Mouse (Mus musculus) midbrain, embryonic 12.5 days (tissue): Measurements from ENCODE around the gene Nrg4. TPM values are rescaled to one million over a fixed set of nuclear protein-coding genes. Genes with fewer than 3 reads are reported as not detected.

Source experiments
- ATAC-seq: fragments of 200-750 bp; cut with Nextera tagmentation; 2 replicates; pipeline ENCODE4 v1.8.0; 2017; ENCODE audit warnings: low read depth, moderate TSS enrichment, moderate library complexity; ENCODE audit not compliant: low FRiP score
- H3K27ac ChIP-seq: fragments of 300-500 bp; sonication (generic); replicated peaks from 2 replicates; pipeline ENCODE4 v1.5.1; 2016; ENCODE audit warnings: mild to moderate bottlenecking
- H3K27me3 ChIP-seq: fragments of 300-500 bp; sonication (generic); 2 replicates; pipeline ENCODE4 v1.6.1; 2016; ENCODE audit warnings: mild to moderate bottlenecking
- H3K36me3 ChIP-seq: fragments of 300-500 bp; sonication (generic); 2 replicates; pipeline ENCODE4 v1.6.1; 2016
- H3K4me1 ChIP-seq: fragments of 300-500 bp; sonication (generic); 2 replicates; pipeline ENCODE4 v1.6.1; 2016
- H3K4me2 ChIP-seq: fragments of 300-500 bp; sonication (generic); replicated peaks from 2 replicates; pipeline ENCODE4 v1.6.1; 2016; ENCODE audit warnings: mild to moderate bottlenecking, moderate library complexity
- H3K4me3 ChIP-seq: fragments of 300-500 bp; sonication (generic); 2 replicates; pipeline ENCODE4 v1.5.1; 2016; ENCODE audit warnings: mild to moderate bottlenecking
- H3K9ac ChIP-seq: fragments of 300-500 bp; sonication (generic); replicated peaks from 2 replicates; pipeline ENCODE4 v1.6.1; 2016; ENCODE audit warnings: mild to moderate bottlenecking, moderate library complexity
- H3K9me3 ChIP-seq: fragments of 300-500 bp; sonication (generic); 2 replicates; pipeline ENCODE4 v1.6.1; 2016; ENCODE audit warnings: mild to moderate bottlenecking
- WGBS: fragments of 180-500 bp; shearing (Covaris S2); methylation state at CpG from one replicate; pipeline ENCODE4 v1.1.7; 2016; 5-methylcytosine and 5-hydroxymethylcytosine counted together
- polyA plus RNA-seq: library from polyadenylated mRNA; unstranded; fragments of >200 nt; fragmentation: Nextera tagmentation; extraction: Ambion mirVana; gene quantifications from 2 replicates; pipeline ENCODE4 v1.2.1, GENCODE M21; 2016

Nrg4 gene
- polyA plus RNA-seq, 1 experiment from 2014 or later, result 1.4 TPM

DNA sequence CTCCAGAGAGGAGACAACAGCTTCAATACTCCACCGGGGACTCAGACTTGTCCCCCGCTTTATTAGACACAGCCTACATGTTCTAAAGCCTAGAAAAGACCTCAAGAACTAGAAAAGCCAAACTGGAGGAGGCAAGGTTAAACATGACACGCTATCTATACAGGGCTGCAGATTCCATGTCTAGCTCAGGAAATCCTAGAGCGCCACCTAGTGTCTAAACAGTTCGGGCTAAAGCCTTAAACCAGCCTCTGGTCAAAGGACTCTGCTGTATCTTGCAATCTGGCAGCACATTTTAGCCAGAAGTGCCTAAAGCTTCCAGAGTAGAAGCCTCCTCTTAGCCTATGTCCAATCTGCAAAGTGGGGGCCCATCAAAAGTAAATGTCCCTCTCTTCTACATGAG lies 15.1 kb downstream of the Nrg4 start:
- Histone ChIP-seq H3K27me3 (no peaks in the 10 kb centered on the region), H3K36me3 (no peaks in the 10 kb centered on the region), H3K4me3 (no peak overlapping the region), H3K4me1 (no peaks in the 10 kb centered on the region), H3K9me3 (no peaks in the 10 kb centered on the region), H3K4me2 (no peak overlapping the region), H3K27ac (no peak overlapping the region), H3K9ac (no peak overlapping the region)
- ATAC-seq, result peak; percentile 44; the same call in 1 of the 2 replicates
- WGBS, result 11% methylated on average over 5 of the region's 5 CpGs

GRCm38 (mm10) chr9:55308455-55308854 lies 18.2 kb downstream of the Nrg4 start:
- no peak overlapping the region for H3K4me2 ChIP-seq
- H3K9me3 ChIP-seq, result no peaks in the 10 kb centered on the region
- H3K27ac ChIP-seq, result no peak overlapping the region
- WGBS, result 89% methylated on average over 5 of the region's 5 CpGs
- H3K9ac ChIP-seq, result no peak overlapping the region
- no peaks in the 10 kb centered on the region for H3K27me3 ChIP-seq
- no peaks in the 10 kb centered on the region for H3K4me1 ChIP-seq
- no peak for ATAC-seq
- H3K4me3 ChIP-seq, result no peak overlapping the region
- H3K36me3 ChIP-seq, result no peaks in the 10 kb centered on the region

DNA sequence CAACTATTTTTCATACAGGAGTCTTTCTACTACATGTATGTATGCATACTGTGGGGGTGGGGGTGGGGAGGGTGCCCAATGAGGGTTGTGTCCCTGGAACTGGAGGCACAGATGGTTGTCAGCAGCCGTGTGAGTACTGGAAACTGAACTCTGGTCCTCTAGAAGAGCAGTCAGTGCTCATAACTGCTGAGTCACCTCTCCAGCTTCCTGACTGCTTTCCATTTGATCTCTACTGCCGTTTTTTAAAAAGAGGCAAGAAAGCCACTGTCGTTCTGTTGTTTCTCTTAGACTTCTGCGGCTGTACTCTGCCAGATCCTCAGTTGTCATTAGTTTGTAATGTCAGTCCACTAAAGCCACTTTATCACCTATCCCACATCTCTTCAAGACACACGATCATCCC lies 19.1 kb downstream of the Nrg4 start:
- H3K27me3 ChIP-seq, result no peaks in the 10 kb centered on the region
- H3K4me1 ChIP-seq, result no peaks in the 10 kb centered on the region
- H3K27ac ChIP-seq, result no peak overlapping the region
- WGBS, result 73% methylated on average over 5 of the region's 5 CpGs
- no peaks in the 10 kb centered on the region for H3K9me3 ChIP-seq
- H3K4me2 ChIP-seq, result no peak overlapping the region
- ATAC-seq, result no peak
- H3K4me3 ChIP-seq, result no peak overlapping the region
- no peak overlapping the region for H3K9ac ChIP-seq
- no peaks in the 10 kb centered on the region for H3K36me3 ChIP-seq

- Histone ChIP-seq H3K27ac (no peak overlapping the region), H3K9ac (no peak overlapping the region), H3K36me3 (no peaks in the 10 kb centered on the region), H3K9me3 (no peaks in the 10 kb centered on the region), H3K4me2 (no peak overlapping the region), H3K27me3 (no peaks in the 10 kb centered on the region), H3K4me1 (no peaks in the 10 kb centered on the region), H3K4me3 (no peak overlapping the region)
- 72% methylated on average over 2 of the region's 2 CpGs for WGBS
- ATAC-seq, result no peak
Observed at GRCm38 (mm10) chr9:55307066-55307465, 19.6 kb downstream of the Nrg4 start.

- H3K4me2 ChIP-seq, result no peak overlapping the region
- no peaks in the 10 kb centered on the region for H3K36me3 ChIP-seq
- ATAC-seq, result no peak
- H3K9me3 ChIP-seq, result no peaks in the 10 kb centered on the region
- H3K9ac ChIP-seq, result no peak overlapping the region
- H3K27ac ChIP-seq, result no peak overlapping the region
- H3K27me3 ChIP-seq, result no peaks in the 10 kb centered on the region
- no peaks in the 10 kb centered on the region for H3K4me1 ChIP-seq
- no peak overlapping the region for H3K4me3 ChIP-seq
- WGBS, result 87% methylated on average over 2 of the region's 2 CpGs
Observed at GRCm38 (mm10) chr9:55296221-55296620, 30.4 kb downstream of the Nrg4 start.

GRCm38 (mm10) chr9:55291966-55292365 lies 34.7 kb downstream of the Nrg4 start:
- no peak overlapping the region for H3K4me3 ChIP-seq
- WGBS, result 87% methylated on average over 4 of the region's 4 CpGs
- ATAC-seq, result no peak
- H3K27ac ChIP-seq, result no peak overlapping the region
- H3K36me3 ChIP-seq, result no peaks in the 10 kb centered on the region
- no peaks in the 10 kb centered on the region for H3K4me1 ChIP-seq
- no peak overlapping the region for H3K9ac ChIP-seq
- H3K27me3 ChIP-seq, result no peaks in the 10 kb centered on the region
- H3K9me3 ChIP-seq, result no peaks in the 10 kb centered on the region
- no peak overlapping the region for H3K4me2 ChIP-seq

- Histone ChIP-seq H3K27ac (no peak overlapping the region), H3K4me2 (no peak overlapping the region), H3K27me3 (no peaks in the 10 kb centered on the region), H3K9me3 (no peaks in the 10 kb centered on the region), H3K36me3 (no peaks in the 10 kb centered on the region), H3K4me1 (no peaks in the 10 kb centered on the region), H3K9ac (no peak overlapping the region), H3K4me3 (no peak overlapping the region)
- ATAC-seq, result no peak
- 65% methylated on average over 3 of the region's 3 CpGs for WGBS
Observed at GRCm38 (mm10) chr9:55289475-55290198, 37.0 kb downstream of the Nrg4 start.

DNA sequence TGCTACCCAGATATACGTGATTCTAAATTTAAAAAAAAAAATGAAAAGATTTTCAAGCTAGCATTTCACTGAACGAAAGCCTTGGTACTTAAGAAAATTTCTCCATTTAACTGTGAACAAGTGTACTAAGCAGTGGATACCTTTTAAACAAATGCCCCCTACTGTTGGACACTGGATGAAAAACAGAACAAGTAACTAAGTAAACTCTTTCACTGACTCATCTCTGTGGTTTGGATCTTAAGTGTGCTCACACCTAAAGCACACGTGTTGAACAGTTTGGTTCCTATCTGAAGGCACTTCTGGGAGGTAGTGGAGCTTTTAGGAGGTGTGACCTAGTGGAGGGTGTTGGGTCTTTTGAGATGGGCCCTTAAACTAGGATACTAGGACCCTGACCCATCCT lies 41.4 kb downstream of the Nrg4 start:
- Histone ChIP-seq H3K27me3 (no peaks in the 10 kb centered on the region), H3K27ac (no peak overlapping the region), H3K4me1 (no peaks in the 10 kb centered on the region), H3K4me3 (no peak overlapping the region), H3K4me2 (no peak overlapping the region), H3K9me3 (no peaks in the 10 kb centered on the region), H3K9ac (no peak overlapping the region), H3K36me3 (no peaks in the 10 kb centered on the region)
- 88% methylated on average over 3 of the region's 3 CpGs for WGBS
- ATAC-seq, result no peak

DNA sequence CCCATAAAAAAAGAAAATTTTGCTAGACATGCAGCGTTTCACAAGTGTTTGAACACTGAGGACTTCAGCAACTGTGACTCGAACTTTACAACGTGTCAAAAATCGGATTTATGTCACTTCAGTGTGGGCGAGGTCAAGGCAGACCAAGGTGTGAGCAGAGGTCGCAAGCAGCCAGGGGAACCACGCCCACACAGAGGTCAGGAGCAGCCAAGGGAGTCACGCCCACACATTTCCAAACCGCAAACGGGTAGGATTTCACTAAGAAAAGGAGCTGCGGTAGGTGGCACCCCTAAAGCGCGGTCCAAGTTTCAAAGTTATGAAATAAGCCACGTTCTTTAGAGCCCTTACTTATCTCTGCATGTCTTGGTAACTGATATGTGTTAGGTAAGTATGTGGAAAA lies 43.1 kb downstream of the Nrg4 start:
- H3K9me3 ChIP-seq, result no peaks in the 10 kb centered on the region
- no peaks in the 10 kb centered on the region for H3K36me3 ChIP-seq
- no peak overlapping the region for H3K4me3 ChIP-seq
- H3K9ac ChIP-seq, result no peak overlapping the region
- no peaks in the 10 kb centered on the region for H3K27me3 ChIP-seq
- 9% methylated on average over 14 of the region's 14 CpGs for WGBS
- H3K27ac ChIP-seq, result no peak overlapping the region
- peak overlapping the region; percentile 2; the same call in 1 of the 2 replicates for H3K4me2 ChIP-seq
- H3K4me1 ChIP-seq, result no peaks in the 10 kb centered on the region
- ATAC-seq, result no peak

- Histone ChIP-seq H3K4me3 (no peak overlapping the region), H3K27ac (no peak overlapping the region), H3K4me1 (no peaks in the 10 kb centered on the region), H3K9me3 (no peaks in the 10 kb centered on the region), H3K36me3 (no peaks in the 10 kb centered on the region), H3K9ac (no peak overlapping the region), H3K27me3 (no peaks in the 10 kb centered on the region), H3K4me2 (no peak overlapping the region)
- ATAC-seq, result no peak
- WGBS, result 90% methylated on average over 8 of the region's 8 CpGs
Observed at GRCm38 (mm10) chr9:55279114-55279825, 47.4 kb downstream of the Nrg4 start.

DNA sequence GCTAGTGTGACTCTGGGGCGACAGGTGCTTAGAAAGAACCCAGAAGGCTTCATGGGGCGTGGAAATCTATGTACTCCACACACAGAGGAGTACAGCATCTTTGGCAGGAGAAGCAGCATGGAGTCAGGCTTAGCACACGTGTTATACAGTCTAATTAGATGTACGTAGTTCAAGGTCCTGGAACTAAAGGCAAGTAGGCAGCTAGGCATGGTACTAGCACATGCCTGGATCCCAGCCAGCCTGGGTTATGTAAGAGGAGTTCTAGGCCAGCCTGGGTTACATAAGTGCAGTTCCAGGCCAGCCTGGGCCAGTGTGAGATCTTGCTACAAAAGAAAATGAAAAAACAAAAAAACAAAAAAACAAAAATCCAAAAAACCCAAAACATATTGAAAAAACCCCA lies 49.1 kb downstream of the Nrg4 start:
- H3K36me3 ChIP-seq, result no peaks in the 10 kb centered on the region
- no peaks in the 10 kb centered on the region for H3K27me3 ChIP-seq
- 89% methylated on average over 4 of the region's 4 CpGs for WGBS
- no peak overlapping the region for H3K4me2 ChIP-seq
- no peak overlapping the region for H3K27ac ChIP-seq
- no peak for ATAC-seq
- no peaks in the 10 kb centered on the region for H3K9me3 ChIP-seq
- H3K4me1 ChIP-seq, result no peaks in the 10 kb centered on the region
- no peak overlapping the region for H3K4me3 ChIP-seq
- H3K9ac ChIP-seq, result no peak overlapping the region

- Histone ChIP-seq H3K36me3 (no peaks in the 10 kb centered on the region), H3K4me3 (no peak overlapping the region), H3K27me3 (no peaks in the 10 kb centered on the region), H3K9ac (no peak overlapping the region), H3K4me2 (no peak overlapping the region), H3K4me1 (no peaks in the 10 kb centered on the region), H3K27ac (no peak overlapping the region), H3K9me3 (no peaks in the 10 kb centered on the region)
- 42% methylated on average over 4 of the region's 4 CpGs for WGBS
- ATAC-seq, result no peak
Observed at GRCm38 (mm10) chr9:55273906-55274305, 52.7 kb downstream of the Nrg4 start.
